Mouse (Mus musculus) ovary, postnatal 14 days (tissue): Measurements from ENCODE around the gene Zbtb7b.

Experiments used
- DNase-seq: peaks from one replicate; pipeline ENCODE4 v3.0.0; 2022; ENCODE audit warnings: low spot score

The Zbtb7b gene

GRCm38 (mm10) chr3:89365486-89366414 lies 28.8 kb downstream of the Zbtb7b start:
- DNase-seq = no peak

GRCm38 (mm10) chr3:89365153-89365485 lies 29.5 kb downstream of the Zbtb7b start, which contains the start of gene Dcst1:
Gene Dcst1 (minus strand): TSS chr3:89365253.
- no peak for DNase-seq

- DNase-seq = no peak
These were observed 29.9 kb downstream of the Zbtb7b start for GRCm38 (mm10) chr3:89364631-89365030.

- no peak for DNase-seq
These were observed 32.9 kb downstream of the Zbtb7b start, which contains the start of gene Dcst2 for GRCm38 (mm10) chr3:89361675-89362074. Gene Dcst2 (plus strand): TSS chr3:89361975.

- DNase-seq = no peak
These were observed 34.3 kb downstream of the Zbtb7b start for GRCm38 (mm10) chr3:89360237-89360636.

GRCm38 (mm10) chr3:89359630-89360029 lies 34.9 kb downstream of the Zbtb7b start:
- DNase-seq = no peak

- no peak for DNase-seq
These were observed 38.5 kb downstream of the Zbtb7b start for GRCm38 (mm10) chr3:89356029-89356428.

GRCm38 (mm10) chr3:89355512-89355902 lies 39.1 kb downstream of the Zbtb7b start:
- DNase-seq = no peak

- DNase-seq = peak; percentile 88
These were observed 39.6 kb downstream of the Zbtb7b start for GRCm38 (mm10) chr3:89354816-89355511.

- no peak for DNase-seq
These were observed 43.3 kb downstream of the Zbtb7b start for GRCm38 (mm10) chr3:89351271-89351670.

- peak; percentile 83 for DNase-seq
These were observed 44.6 kb downstream of the Zbtb7b start, which contains the start of gene Adam15 for GRCm38 (mm10) chr3:89349869-89350501. Gene Adam15 (minus strand): TSS chr3:89349996.

GRCm38 (mm10) chr3:89348911-89349868 lies 45.4 kb downstream of the Zbtb7b start:
- DNase-seq = no peak

- DNase-seq = no peak
These were observed 46.7 kb downstream of the Zbtb7b start for GRCm38 (mm10) chr3:89347916-89348315.

- DNase-seq = no peak
These were observed 47.6 kb downstream of the Zbtb7b start for GRCm38 (mm10) chr3:89346815-89347540.

GRCm38 (mm10) chr3:89343279-89343678 lies 51.3 kb downstream of the Zbtb7b start:
- no peak for DNase-seq

GRCm38 (mm10) chr3:89341794-89342193 lies 52.8 kb downstream of the Zbtb7b start:
- no peak for DNase-seq

GRCm38 (mm10) chr3:89340465-89340864 lies 54.1 kb downstream of the Zbtb7b start:
- peak; percentile 83 for DNase-seq

GRCm38 (mm10) chr3:89339416-89339815 lies 55.2 kb downstream of the Zbtb7b start:
- peak; percentile 66 for DNase-seq

- DNase-seq = no peak
These were observed 56.6 kb downstream of the Zbtb7b start, which contains the start of gene Efna4 for GRCm38 (mm10) chr3:89337721-89338578. Gene Efna4 (minus strand): TSS chr3:89338028.
